Mouse (Mus musculus) thymus, adult 2 months (tissue): ENCODE results near the gene Gpr35. TPM values are rescaled to one million over a fixed set of nuclear protein-coding genes. Genes with fewer than 3 reads are reported as not detected.

Experiments used
- DNase-seq: peaks from one replicate; pipeline ENCODE4 v3.0.0; 2021
- H3K27ac ChIP-seq: fragments of 200-500 bp; 2 replicates; pipeline ENCODE4 v1.5.1; 2012; ENCODE audit warnings: low read length, control low read depth; ENCODE audit not compliant: control insufficient read depth, insufficient read depth
- H3K27me3 ChIP-seq: fragments of 200-500 bp; 2 replicates; pipeline ENCODE4 v1.6.1; 2012; ENCODE audit warnings: mild to moderate bottlenecking, low read length, moderate library complexity, mixed read lengths; ENCODE audit not compliant: control insufficient read depth, insufficient read depth
- H3K36me3 ChIP-seq: fragments of 200-500 bp; 2 replicates; pipeline ENCODE4 v1.6.1; 2012; ENCODE audit warnings: mild to moderate bottlenecking, low read length, moderate library complexity; ENCODE audit not compliant: control insufficient read depth, insufficient read depth
- H3K4me1 ChIP-seq: fragments of 200-500 bp; replicated peaks from 2 replicates; pipeline ENCODE4 v1.6.1; 2012; ENCODE audit warnings: low read length; ENCODE audit not compliant: control insufficient read depth, insufficient read depth
- H3K4me3 ChIP-seq: fragments of 200-500 bp; 2 replicates; pipeline ENCODE4 v1.5.1; 2012; ENCODE audit warnings: mild to moderate bottlenecking, low read length, control low read depth, moderate library complexity; ENCODE audit not compliant: control insufficient read depth, insufficient read depth
- CTCF ChIP-seq: fragments of 200-500 bp; IDR thresholded peaks from 2 replicates; pipeline ENCODE4 v1.5.1; 2012; ENCODE audit warnings: mild to moderate bottlenecking, control low read depth, low read length, moderate library complexity, borderline replicate concordance; ENCODE audit not compliant: control insufficient read depth, poor library complexity, insufficient read depth; ENCODE audit errors: extremely low read depth
- POLR2A ChIP-seq: fragments of 200-500 bp; IDR thresholded peaks from 2 replicates; pipeline ENCODE4 v1.6.1; 2012; ENCODE audit warnings: mild to moderate bottlenecking, low read length, control low read depth, moderate library complexity; ENCODE audit not compliant: control insufficient read depth, poor library complexity, insufficient read depth; ENCODE audit errors: extremely low read depth
- WGBS: fragments of 180-500 bp; shearing (Covaris S2); methylation state at CpG from one replicate; pipeline ENCODE4 v1.1.7; 2018; 5-methylcytosine and 5-hydroxymethylcytosine counted together
- polyA plus RNA-seq: library from polyadenylated mRNA; depleted of rRNA; stranded (reverse); fragments of >200 nt; gene quantifications from 2 replicates; pipeline ENCODE4 v1.2.3, GENCODE M21; 2012

The Gpr35 gene
- polyA plus RNA-seq, 1 experiment: 8.9 TPM

GRCm38 (mm10) chr1:93015136-93015535 is 64.5 kb downstream of the Gpr35 start:
- H3K4me3 ChIP-seq: no peak overlapping the region
- H3K36me3 ChIP-seq: no peaks in the 10 kb centered on the region
- H3K27me3 ChIP-seq: no peaks in the 10 kb centered on the region
- H3K27ac ChIP-seq: no peak overlapping the region
- H3K4me1 ChIP-seq: no peaks in the 10 kb centered on the region
- whole genome bisulfite sequencing: 78% methylated on average over 2 of the region's 2 CpGs
- DNase-seq: no peak
- TF ChIP-seq POLR2A (no peak), CTCF (no peak)

GRCm38 (mm10) chr1:93018716-93019115 is 68.1 kb downstream of the Gpr35 start:
- TF ChIP-seq CTCF: no peak
- no peak for TF ChIP-seq POLR2A
- no peaks in the 10 kb centered on the region for H3K36me3 ChIP-seq
- no peak overlapping the region for H3K4me3 ChIP-seq
- no peak overlapping the region for H3K27ac ChIP-seq
- no peaks in the 10 kb centered on the region for H3K27me3 ChIP-seq
- no peak for DNase-seq
- no peaks in the 10 kb centered on the region for H3K4me1 ChIP-seq
- WGBS: 80% methylated on average over 10 of the region's 10 CpGs

GRCm38 (mm10) chr1:93020602-93021001 is 69.9 kb downstream of the Gpr35 start:
- TF ChIP-seq CTCF (no peak), POLR2A (no peak)
- DNase-seq: no peak
- 83% methylated on average over 4 of the region's 4 CpGs for WGBS
- Histone ChIP-seq H3K4me3 (no peak overlapping the region), H3K27me3 (no peaks in the 10 kb centered on the region), H3K36me3 (no peaks in the 10 kb centered on the region), H3K27ac (no peak overlapping the region), H3K4me1 (no peaks in the 10 kb centered on the region)

GRCm38 (mm10) chr1:93026600-93026999 is 75.9 kb downstream of the Gpr35 start:
- Histone ChIP-seq H3K27me3 (no peaks in the 10 kb centered on the region), H3K4me1 (no peaks in the 10 kb centered on the region), H3K36me3 (no peaks in the 10 kb centered on the region), H3K4me3 (no peak overlapping the region), H3K27ac (no peak overlapping the region)
- DNase-seq: no peak
- TF ChIP-seq CTCF (no peak), POLR2A (no peak)
- WGBS: 86% methylated on average over 8 of the region's 8 CpGs

GRCm38 (mm10) chr1:93029387-93029786 is 78.7 kb downstream of the Gpr35 start:
- Histone ChIP-seq H3K27ac (no peak overlapping the region), H3K4me3 (no peak overlapping the region), H3K36me3 (no peaks in the 10 kb centered on the region), H3K4me1 (no peaks in the 10 kb centered on the region), H3K27me3 (no peaks in the 10 kb centered on the region)
- 95% methylated on average over 10 of the region's 10 CpGs for WGBS
- DNase-seq: no peak
- TF ChIP-seq CTCF (no peak), POLR2A (no peak)

GRCm38 (mm10) chr1:93030060-93030459 is 79.4 kb downstream of the Gpr35 start:
- WGBS: 77% methylated on average over 2 of the region's 2 CpGs
- DNase-seq: no peak
- H3K4me3 ChIP-seq: no peak overlapping the region
- no peaks in the 10 kb centered on the region for H3K36me3 ChIP-seq
- H3K27me3 ChIP-seq: no peaks in the 10 kb centered on the region
- H3K27ac ChIP-seq: no peak overlapping the region
- TF ChIP-seq CTCF (no peak), POLR2A (no peak)
- H3K4me1 ChIP-seq: no peaks in the 10 kb centered on the region

GRCm38 (mm10) chr1:93031199-93031598 is 80.5 kb downstream of the Gpr35 start:
- H3K36me3 ChIP-seq: no peaks in the 10 kb centered on the region
- no peak overlapping the region for H3K27ac ChIP-seq
- H3K27me3 ChIP-seq: no peaks in the 10 kb centered on the region
- no peak for DNase-seq
- TF ChIP-seq CTCF: no peak
- TF ChIP-seq POLR2A: no peak
- WGBS: 89% methylated on average over 3 of the region's 3 CpGs
- no peak overlapping the region for H3K4me3 ChIP-seq
- no peaks in the 10 kb centered on the region for H3K4me1 ChIP-seq
